Mouse (Mus musculus) MEL (cell line): Measurements from ENCODE around the gene Gpr180.

Experiments used
- CTCF ChIP-seq, 3 experiments: IDR thresholded peaks in 2 of 3; conservative IDR thresholded peaks in 1 of 3; 2 replicates each; pipeline ENCODE4 v1.5.1; 2011 to 2012; ENCODE audit warnings: low read length in 3 of 3, low read depth in 2 of 3, mild to moderate bottlenecking in 2 of 3, improper control_type of control experiment in 1 of 3, inconsistent platforms in 1 of 3, mixed read lengths in 1 of 3, moderate library complexity in 1 of 3; ENCODE audit not compliant: control insufficient read depth in 1 of 3, insufficient read depth in 1 of 3, poor library complexity in 1 of 3, severe bottlenecking in 1 of 3
- ELF1 ChIP-seq: IDR thresholded peaks from 2 replicates; pipeline ENCODE4 v1.6.1; 2014; ENCODE audit warnings: low read depth, mild to moderate bottlenecking, inconsistent platforms, low read length, improper control_type of control experiment, moderate library complexity
- MXI1 ChIP-seq: IDR thresholded peaks from 2 replicates; pipeline ENCODE4 v1.6.1; 2011; ENCODE audit warnings: mild to moderate bottlenecking, low read depth, low read length, improper control_type of control experiment
- POLR2A ChIP-seq, 2 experiments: IDR thresholded peaks; 2 replicates each; pipeline ENCODE4 v1.6.1; 2011 to 2012; ENCODE audit warnings: low read length in 2 of 2, mild to moderate bottlenecking in 2 of 2, control low read depth in 1 of 2, improper control_type of control experiment in 1 of 2, low read depth in 1 of 2, moderate library complexity in 1 of 2; ENCODE audit not compliant: control insufficient read depth in 1 of 2, insufficient read depth in 1 of 2, poor library complexity in 1 of 2
- RCOR1 ChIP-seq: IDR thresholded peaks from 2 replicates; pipeline ENCODE4 v1.6.1; 2012; ENCODE audit warnings: low read depth, mild to moderate bottlenecking, inconsistent platforms, low read length, improper control_type of control experiment
- SIN3A ChIP-seq: IDR thresholded peaks from 2 replicates; pipeline ENCODE4 v1.6.1; 2012; ENCODE audit warnings: low read length, improper control_type of control experiment, inconsistent platforms

DNA sequence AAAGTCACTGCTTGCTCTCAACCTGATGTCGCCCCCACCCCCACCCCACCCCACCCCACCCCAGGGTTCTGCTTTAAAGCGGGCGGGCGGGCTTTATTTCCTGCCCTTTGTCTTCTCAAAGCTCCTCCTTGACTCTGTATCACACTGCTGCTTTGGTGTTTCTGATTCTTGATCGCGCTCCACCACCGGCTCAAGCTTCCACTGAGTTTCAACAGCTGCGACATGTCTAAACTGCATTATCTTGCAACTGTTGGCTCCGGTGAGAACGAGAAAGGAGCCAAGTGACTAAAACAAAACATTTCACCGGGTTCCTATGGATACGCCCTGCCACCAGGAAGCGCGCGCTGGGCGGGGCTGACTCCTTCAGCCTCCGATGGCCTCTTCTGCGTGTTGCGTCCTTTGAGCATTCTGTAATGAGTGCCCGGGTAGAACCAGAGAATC lies 43.2 kb downstream of the Gpr180 start:
- peak; percentile 31; the same call in 1 of the 2 replicates for TF ChIP-seq MXI1
- 0 out of 4 replicates have a peak, but pooled peaks of 1 of the 2 experiments have one; percentile 9 for TF ChIP-seq POLR2A (IDR thresholded peaks at IDR 0.05; ENCODE audit: control insufficient read depth in 1 of 2, insufficient read depth in 1 of 2, low read depth in 1 of 2, low read length in 2 of 2, poor library complexity in 1 of 2)
- peak; percentile 56 for TF ChIP-seq SIN3A
- TF ChIP-seq RCOR1: no peak
- no peak for TF ChIP-seq CTCF (IDR thresholded peaks at IDR 0.05 in 2 of 3, conservative IDR thresholded peaks at IDR 0.05 in 1 of 3; ENCODE audit: control insufficient read depth in 1 of 3, insufficient read depth in 1 of 3, low read depth in 2 of 3, low read length in 3 of 3, poor library complexity in 1 of 3, severe bottlenecking in 1 of 3)
- TF ChIP-seq ELF1: peak; percentile 67
